Mouse (Mus musculus) adrenal gland, adult 18-20 months (tissue): ENCODE data around the gene Atrip. TPM values are rescaled to one million over a fixed set of nuclear protein-coding genes. Genes with fewer than 3 reads are reported as not detected.

ENCODE experiments used
- DNase-seq, 2 experiments: peaks; one replicate each; pipeline ENCODE4 v3.0.0; 2021 to 2022; ENCODE audit warnings: low spot score in 2 of 2
- long read RNA-seq, 2 experiments: library from polyadenylated mRNA; stranded (forward); transcript quantifications; one replicate each; pipeline ENCODE4 v2.0.0; 2021
- total RNA-seq, 2 experiments: library from RNA; stranded (reverse); gene quantifications; 1 replicate in 1 of 2; 2 replicates in 1 of 2; pipeline ENCODE4 v1.2.3; 2021

The Atrip gene
- 10 to 100 TPM; 14.7 to 15.2 TPM for total RNA-seq
- long read RNA-seq, experiment 1, full-length matches to known transcripts, result 14 of 24 reads
- long read RNA-seq, experiment 1, partial matches to known transcripts, result 3 of 24 reads
- long read RNA-seq, experiment 1, other reads (novel, unspliced or antisense), result 7 of 24 reads
- long read RNA-seq, experiment 2, transcript Atrip-201 (13 exons, 2,572 nt), result major isoform, 29 of 50 reads
- long read RNA-seq, experiment 2, partial matches to known transcripts, result 4 of 50 reads
- long read RNA-seq, experiment 2, other reads (novel, unspliced or antisense), result 17 of 50 reads

- DNase-seq, result peak; percentile 91
Observed at GRCm38 (mm10) chr9:109073661-109074573, at the start of gene Atrip. Atrip (minus strand) TSS chr9:109074124.

GRCm38 (mm10) chr9:109123266-109123665, 49.3 kb upstream of the Atrip start:
- DNase-seq, result no peak

GRCm38 (mm10) chr9:109122553-109123085, 48.7 kb upstream of the Atrip start:
- DNase-seq, result no peak

- DNase-seq, result no peak
Observed at GRCm38 (mm10) chr9:109120956-109121355, 47.0 kb upstream of the Atrip start.

- DNase-seq, result peak in 1 of 2 experiments; percentile 22
Observed at GRCm38 (mm10) chr9:109119571-109119970, 45.6 kb upstream of the Atrip start.

- peak in 1 of 2 experiments; percentile 27 for DNase-seq
Observed at GRCm38 (mm10) chr9:109118106-109118505, 44.2 kb upstream of the Atrip start.

GRCm38 (mm10) chr9:109116205-109116604, 42.3 kb upstream of the Atrip start:
- no peak for DNase-seq

- DNase-seq, result no peak
Observed at GRCm38 (mm10) chr9:109114871-109115270, 40.9 kb upstream of the Atrip start.

GRCm38 (mm10) chr9:109114276-109114675, 40.4 kb upstream of the Atrip start:
- peak in 1 of 2 experiments; percentile 17 for DNase-seq

- DNase-seq, result peak in 1 of 2 experiments; percentile 18
Observed at GRCm38 (mm10) chr9:109113331-109113730, 39.4 kb upstream of the Atrip start.

- peak in 1 of 2 experiments; percentile 11 for DNase-seq
Observed at GRCm38 (mm10) chr9:109111591-109111990, 37.7 kb upstream of the Atrip start.

- DNase-seq, result peak in 1 of 2 experiments; percentile 16
Observed at GRCm38 (mm10) chr9:109111101-109111500, 37.2 kb upstream of the Atrip start.

GRCm38 (mm10) chr9:109110240-109110639, 36.3 kb upstream of the Atrip start:
- peak in 1 of 2 experiments; percentile 14 for DNase-seq

GRCm38 (mm10) chr9:109107341-109107740, 33.4 kb upstream of the Atrip start:
- DNase-seq, result no peak

- no peak for DNase-seq
Observed at GRCm38 (mm10) chr9:109105648-109106047, 31.7 kb upstream of the Atrip start.

GRCm38 (mm10) chr9:109105011-109105410, 31.1 kb upstream of the Atrip start:
- peak in 1 of 2 experiments; percentile 58 for DNase-seq

- no peak for DNase-seq
Observed at GRCm38 (mm10) chr9:109104083-109104482, 30.2 kb upstream of the Atrip start.

GRCm38 (mm10) chr9:109103250-109103649, 29.3 kb upstream of the Atrip start:
- peak; percentile 75 to 88 for DNase-seq

GRCm38 (mm10) chr9:109102541-109102940, 28.6 kb upstream of the Atrip start:
- DNase-seq, result no peak

- no peak for DNase-seq
Observed at GRCm38 (mm10) chr9:109101933-109102445, 28.1 kb upstream of the Atrip start.

- no peak for DNase-seq
Observed at GRCm38 (mm10) chr9:109100307-109100928, 26.5 kb upstream of the Atrip start.
